In the genomic region with DNA sequence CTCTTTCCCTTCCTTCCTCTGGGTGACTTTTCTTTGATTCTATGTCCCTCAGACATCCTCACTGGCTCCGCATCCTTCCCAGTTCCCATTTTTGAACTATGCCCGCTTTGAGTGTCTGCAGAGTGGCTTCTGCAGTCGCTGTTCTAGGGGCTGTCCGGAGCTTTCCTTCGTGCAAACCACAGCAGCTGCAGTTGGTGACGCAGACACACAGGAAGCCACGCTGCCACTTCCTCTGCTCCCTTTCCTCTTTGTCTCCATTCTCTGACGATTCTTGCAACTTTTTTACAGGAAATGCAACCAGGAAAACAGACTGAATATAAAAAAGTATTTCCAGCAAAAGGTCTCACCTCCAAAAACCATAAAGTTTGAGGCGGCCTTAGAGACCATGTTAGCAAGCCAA, we compare ENCODE assay signal across 10 mouse cellular contexts.
A peak's percentile ranks its signal among the peaks of the same experiment; 100 is the strongest.
DNase-seq lines count a peak whose midpoint lies in the region; ATAC-seq and TF ChIP-seq lines count a peak whose summit lies in the region.
"Had no signal": no experiment of that assay in that cellular context is flagged by ENCODE, and none has a peak within 500 bp of the region (broad histone marks: within the 10 kb centered on the region; RNA-seq: fewer than 3 reads in every experiment).

No protein-coding gene starts in this region.

- intact Hi-C loops in gastrocnemius, postnatal 36 days (cut with DNase I) = no loop called here

- peak overlapping the region; percentile 34; the same call in 1 of the 2 replicates for H3K9ac ChIP-seq in CH12.LX (ENCODE audit: insufficient read depth, low read depth)
- no peak overlapping the region for H3K9ac ChIP-seq in lung, embryonic 14.5 days
- H3K9ac ChIP-seq in stomach, postnatal 0 days (ENCODE audit: low read length) = no peak overlapping the region
- H3K9ac ChIP-seq: forebrain, embryonic 12.5 days; liver, embryonic 15.5 days had no signal

- H3K4me2 ChIP-seq in CH12.LX (ENCODE audit: insufficient read depth, low read depth, poor library complexity, severe bottlenecking) = peak overlapping the region; percentile 24; the same call in 1 of the 2 replicates
- H3K4me2 ChIP-seq in lung, embryonic 14.5 days = no peak overlapping the region
- H3K4me2 ChIP-seq in stomach, postnatal 0 days (replicated peaks; ENCODE audit: low read depth) = no peak overlapping the region
- H3K4me2 ChIP-seq: forebrain, embryonic 12.5 days; liver, embryonic 15.5 days had no signal

- no peak overlapping the region for H3K4me3 ChIP-seq in CH12.LX (replicated peaks in 1 of 3; ENCODE audit: low read depth in 2 of 3, low read length in 2 of 3, poor library complexity in 1 of 3)
- no peak overlapping the region for H3K4me3 ChIP-seq in lung, embryonic 14.5 days (ENCODE audit: low read depth, low read length)
- H3K4me3 ChIP-seq in spleen, adult 2 months (ENCODE audit: extremely low read depth, insufficient read depth, insufficient read length) = no peak overlapping the region
- H3K4me3 ChIP-seq in stomach, postnatal 0 days (ENCODE audit: low read depth, low read length) = no peak overlapping the region
- H3K4me3 ChIP-seq: forebrain, embryonic 12.5 days; liver, embryonic 15.5 days had no signal

- no peaks in the 10 kb centered on the region for H3K36me3 ChIP-seq in CH12.LX (replicated peaks in 1 of 2; ENCODE audit: control insufficient read depth in 1 of 2, insufficient read depth in 1 of 2, low read length in 1 of 2)
- H3K36me3 ChIP-seq in lung, embryonic 14.5 days (ENCODE audit: insufficient read depth) = no peaks in the 10 kb centered on the region
- no peaks in the 10 kb centered on the region for H3K36me3 ChIP-seq in spleen, adult 2 months (ENCODE audit: control insufficient read depth, insufficient read depth, low read length)
- no peaks in the 10 kb centered on the region for H3K36me3 ChIP-seq in stomach, postnatal 0 days (ENCODE audit: control insufficient read depth, insufficient read depth, low read length)
- H3K36me3 ChIP-seq: forebrain, embryonic 12.5 days; liver, embryonic 15.5 days had no signal

- TF ChIP-seq POLR2A in CH12.LX (IDR thresholded peaks at IDR 0.05; ENCODE audit: low read depth, low read length) = peak; percentile 55
- TF ChIP-seq POLR2A in spleen, adult 2 months (IDR thresholded peaks at IDR 0.05; ENCODE audit: low read depth, low read length) = peak; percentile 29

- peak; percentile 44 for DNase-seq in gastrocnemius, postnatal 25 days
- no peak for DNase-seq in gastrocnemius, postnatal 36 days
- peak; percentile 91 for DNase-seq in CH12.LX (ENCODE audit: extremely low read depth)
- DNase-seq in lung, embryonic 14.5 days = peak; percentile 41
- peak; percentile 78 to 82 for DNase-seq in spleen, adult 2 months (ENCODE audit: low read depth in 1 of 2, low spot score in 2 of 2)
- DNase-seq in embryo, embryonic 11 days = no peak
- no peak for DNase-seq in stomach, postnatal 0 days (ENCODE audit: low spot score)
- no peak for DNase-seq in embryo, embryonic 10.5 days (ENCODE audit: low spot score)

- 58% methylated on average over 9 of the region's 9 CpGs for WGBS in lung, embryonic 14.5 days
- WGBS in spleen, adult 2 months = 2% methylated on average over 9 of the region's 9 CpGs
- WGBS in stomach, postnatal 0 days = 75% methylated on average over 9 of the region's 9 CpGs

- H3K27ac ChIP-seq in CH12.LX (ENCODE audit: insufficient read depth, low read depth) = peak overlapping the region; percentile 88
- H3K27ac ChIP-seq in lung, embryonic 14.5 days (ENCODE audit: low read depth) = no peak overlapping the region
- peak overlapping the region; percentile 77 for H3K27ac ChIP-seq in spleen, adult 2 months (ENCODE audit: insufficient read depth, low read length)
- no peak overlapping the region for H3K27ac ChIP-seq in stomach, postnatal 0 days (replicated peaks)
- H3K27ac ChIP-seq: forebrain, embryonic 12.5 days; liver, embryonic 15.5 days had no signal

- ATAC-seq in lung, embryonic 14.5 days (ENCODE audit: insufficient read depth) = no peak
- no peak for ATAC-seq in stomach, postnatal 0 days (ENCODE audit: low FRiP score, low TSS enrichment)

- peaks cover 9% of the 10 kb centered on the region for H3K9me3 ChIP-seq in CH12.LX (replicated peaks; ENCODE audit: low read length)
- no peaks in the 10 kb centered on the region; the same call in 1 of the 2 replicates for H3K9me3 ChIP-seq in lung, embryonic 14.5 days (ENCODE audit: low read depth, low read length)
- H3K9me3 ChIP-seq in stomach, postnatal 0 days (ENCODE audit: control insufficient read depth, low read length) = no peaks in the 10 kb centered on the region
- H3K9me3 ChIP-seq: liver, embryonic 15.5 days had no signal

- dilution Hi-C loops in CH12.LX (cut with MboI; ENCODE audit: extremely low pct_ligation_motif_present, extremely low pct_unique_long_range_greater_than_20kb, low sequenced_read_pairs) = no loop called here

- TF ChIP-seq CTCF in CH12.LX (conservative IDR thresholded peaks at IDR 0.05 in 1 of 2, IDR thresholded peaks at IDR 0.05 in 1 of 2; ENCODE audit: low read depth in 2 of 2, low read length in 2 of 2) = no peak
- TF ChIP-seq CTCF in lung, embryonic 14.5 days (IDR thresholded peaks at IDR 0.05; ENCODE audit: low read depth) = no peak
- no peak for TF ChIP-seq CTCF in spleen, adult 2 months (IDR thresholded peaks at IDR 0.05; ENCODE audit: extremely low read depth, insufficient read depth, insufficient read length, insufficient replicate concordance)
- no peak for TF ChIP-seq CTCF in stomach, postnatal 0 days (IDR thresholded peaks at IDR 0.05; ENCODE audit: low read depth)

- TF ChIP-seq EP300 in CH12.LX (IDR thresholded peaks at IDR 0.05; ENCODE audit: low read length) = peak; percentile 80
- no peak for TF ChIP-seq EP300 in stomach, postnatal 0 days (optimal IDR thresholded peaks at IDR 0.05)

- H3K27me3 ChIP-seq in CH12.LX (replicated peaks) = no peaks in the 10 kb centered on the region
- H3K27me3 ChIP-seq in lung, embryonic 14.5 days (ENCODE audit: insufficient read depth, low read length) = no peaks in the 10 kb centered on the region
- no peaks in the 10 kb centered on the region for H3K27me3 ChIP-seq in spleen, adult 2 months (ENCODE audit: control insufficient read depth, insufficient read depth, low read length)
- H3K27me3 ChIP-seq in stomach, postnatal 0 days (ENCODE audit: control insufficient read depth, insufficient read depth, low read length) = no peaks in the 10 kb centered on the region
- H3K27me3 ChIP-seq: forebrain, embryonic 12.5 days; liver, embryonic 15.5 days had no signal

- TF ChIP-seq RAD21 in CH12.LX (IDR thresholded peaks at IDR 0.05; ENCODE audit: low read depth, low read length) = no peak

- H3K4me1 ChIP-seq in CH12.LX (ENCODE audit: control insufficient read depth in 1 of 2, insufficient read depth in 2 of 2) = peaks cover 26 to 60% of the 10 kb centered on the region in 2 experiments
- H3K4me1 ChIP-seq in lung, embryonic 14.5 days (ENCODE audit: insufficient read depth) = no peaks in the 10 kb centered on the region
- peaks cover 29% of the 10 kb centered on the region; the same call in 1 of the 2 replicates for H3K4me1 ChIP-seq in spleen, adult 2 months (ENCODE audit: control insufficient read depth, insufficient read depth, insufficient read length)
- H3K4me1 ChIP-seq in stomach, postnatal 0 days (replicated peaks; ENCODE audit: control insufficient read depth, insufficient read depth) = no peaks in the 10 kb centered on the region
- H3K4me1 ChIP-seq: forebrain, embryonic 12.5 days had no signal

- H3K79me2 ChIP-seq in CH12.LX (replicated peaks; ENCODE audit: control insufficient read depth, extremely low read depth, insufficient read depth, poor library complexity, severe bottlenecking) = no peaks in the 10 kb centered on the region

- in situ Hi-C loops in CH12.LX (cut with MboI; ENCODE audit: low pct_ligation_motif_present, low pct_unique_long_range_greater_than_20kb, low sequenced_read_pairs) = loop anchor here (5.0 kb wide), 1 partner anchor 34 kb away; no protein-coding TSS in a partner anchor

TF ChIP-seq in CH12.LX, 34 proteins besides CTCF, POLR2A, EP300 and RAD21:
- no peak for TF ChIP-seq POLR2AphosphoS2 (IDR thresholded peaks at IDR 0.05; ENCODE audit: low read depth, low read length)
- TF ChIP-seq SMC3 (IDR thresholded peaks at IDR 0.05; ENCODE audit: low read depth, low read length) = no peak
- peak; percentile 67 for TF ChIP-seq ZNF384 (IDR thresholded peaks at IDR 0.05; ENCODE audit: low read depth, low read length)
- no peak for TF ChIP-seq RCOR1 (conservative IDR thresholded peaks at IDR 0.05; ENCODE audit: low read depth, low read length)
- no peak for TF ChIP-seq ZMIZ1 (IDR thresholded peaks at IDR 0.05; ENCODE audit: low read depth, low read length)
- no peak for TF ChIP-seq USF2 (conservative IDR thresholded peaks at IDR 0.05; ENCODE audit: low read depth, low read length)
- TF ChIP-seq MEF2A (IDR thresholded peaks at IDR 0.05; ENCODE audit: borderline replicate concordance, low read depth, low read length) = 0 out of 2 replicates have a peak, but pooled peaks have one; percentile 64
- TF ChIP-seq ETS1 (conservative IDR thresholded peaks at IDR 0.05; ENCODE audit: low read depth, low read length) = peak; percentile 80
- TF ChIP-seq E2F4 (IDR thresholded peaks at IDR 0.05; ENCODE audit: insufficient replicate concordance, low read depth, low read length) = no peak
- TF ChIP-seq SIN3A (IDR thresholded peaks at IDR 0.05; ENCODE audit: low read length) = no peak
- peak; percentile 90 for TF ChIP-seq TCF12 (IDR thresholded peaks at IDR 0.05; ENCODE audit: low read depth, low read length)
- TF ChIP-seq IRF4 (IDR thresholded peaks at IDR 0.05; ENCODE audit: low read depth, low read length) = peak; percentile 89
- TF ChIP-seq NRF1 (IDR thresholded peaks at IDR 0.05; ENCODE audit: low read depth, low read length) = no peak
- peak; percentile 83 for TF ChIP-seq ELF1 (IDR thresholded peaks at IDR 0.05; ENCODE audit: low read depth, low read length)
- peak; percentile 35; the same call in 1 of the 2 replicates for TF ChIP-seq BHLHE40 (IDR thresholded peaks at IDR 0.05; ENCODE audit: low read depth, low read length)
- 0 out of 2 replicates have a peak, but pooled peaks have one; percentile 41 for TF ChIP-seq MAX (IDR thresholded peaks at IDR 0.05; ENCODE audit: low read length)
- TF ChIP-seq KAT2A (IDR thresholded peaks at IDR 0.05; ENCODE audit: insufficient replicate concordance, low read length) = no peak
- TF ChIP-seq HCFC1 (IDR thresholded peaks at IDR 0.05; ENCODE audit: low read depth, low read length) = peak; percentile 52
- peak; percentile 40; the same call in 1 of the 2 replicates for TF ChIP-seq TBP (conservative IDR thresholded peaks at IDR 0.05; ENCODE audit: low read depth, low read length)
- peak; percentile 51; the same call in 1 of the 2 replicates for TF ChIP-seq UBTF (IDR thresholded peaks at IDR 0.05; ENCODE audit: low read depth, low read length)
- 0 out of 2 replicates have a peak, but pooled peaks have one; percentile 1 for TF ChIP-seq JUN (IDR thresholded peaks at IDR 0.05; ENCODE audit: insufficient read depth, low read depth, low read length)

Comparison
In these comparisons a context has a peak if more than half of its experiments do, and no peak if none do; other contexts are left out.
1. DNase-seq: peak in gastrocnemius, postnatal 25 days (single experiment), CH12.LX (single experiment), lung, embryonic 14.5 days (single experiment) and spleen, adult 2 months (2 of 2); none in gastrocnemius, postnatal 36 days (0 of 2), embryo, embryonic 11 days (single experiment), stomach, postnatal 0 days (single experiment) and embryo, embryonic 10.5 days (single experiment).
2. H3K27ac ChIP-seq: peak in CH12.LX (single experiment) and spleen, adult 2 months (single experiment); none in lung, embryonic 14.5 days (single experiment) and stomach, postnatal 0 days (single experiment).